18 mouse cellular contexts compared by ENCODE assay signal in genomic region chr10:20507732-20508412, GRCm38 (mm10).
DNase-seq lines count a peak whose midpoint lies in the region; ATAC-seq and TF ChIP-seq lines count a peak whose summit lies in the region.
"Had no signal": no experiment of that assay in that cellular context is flagged by ENCODE, and none has a peak within 500 bp of the region (broad histone marks: within the 10 kb centered on the region; RNA-seq: fewer than 3 reads in every experiment).

No protein-coding gene starts in this region.

- 0 out of 2 replicates have a peak, but pooled peaks have one; percentile 39 for ATAC-seq in intestine, embryonic 16.5 days
- no peak for ATAC-seq in intestine, postnatal 0 days
- ATAC-seq in heart, embryonic 14.5 days (ENCODE audit: insufficient number of reproducible peaks, insufficient read depth, low FRiP score, low read depth) = no peak
- ATAC-seq in activated CD4-positive, CD25-positive, alpha-beta regulatory T cell, adult 4 months = no peak
- ATAC-seq: forebrain, embryonic 14.5 days; Patski had no signal

- H3K4me3 ChIP-seq in intestine, embryonic 16.5 days (ENCODE audit: low read length) = no peak overlapping the region
- H3K4me3 ChIP-seq in intestine, postnatal 0 days (ENCODE audit: low read depth, low read length) = no peak overlapping the region
- no peak overlapping the region for H3K4me3 ChIP-seq in heart, embryonic 14.5 days (ENCODE audit: control insufficient read depth in 1 of 2, insufficient read depth in 1 of 2, low read depth in 1 of 2, low read length in 2 of 2)
- H3K4me3 ChIP-seq: hindbrain, embryonic 12.5 days; stomach, embryonic 15.5 days had no signal

- no peak for TF ChIP-seq CTCF in intestine, postnatal 0 days (IDR thresholded peaks at IDR 0.05; ENCODE audit: low read depth)

- DNase-seq in embryo, embryonic 11 days = peak; percentile 30
- DNase-seq in embryo, embryonic 9.5 days (ENCODE audit: extremely low spot score) = no peak
- peak; percentile 28 for DNase-seq in R1 (ENCODE audit: low read depth, low spot score)
- DNase-seq in right cerebral cortex, postnatal 4 days = no peak
- DNase-seq: cerebellum, postnatal 14 days; layer of hippocampus, postnatal 36 days; left cerebral cortex, postnatal 4 days; right cerebral cortex, postnatal 25 days; thymus, postnatal 4 days had no signal

- no peaks in the 10 kb centered on the region for H3K9me3 ChIP-seq in intestine, embryonic 16.5 days (ENCODE audit: control insufficient read depth, low read length)
- no peaks in the 10 kb centered on the region for H3K9me3 ChIP-seq in intestine, postnatal 0 days (ENCODE audit: control insufficient read depth)
- 0 out of 2 replicates have a peak, but pooled peaks cover 2% of the 10 kb centered on the region for H3K9me3 ChIP-seq in heart, embryonic 14.5 days (ENCODE audit: control insufficient read depth, low read length)
- H3K9me3 ChIP-seq: hindbrain, embryonic 12.5 days; stomach, embryonic 15.5 days had no signal

- H3K4me1 ChIP-seq in intestine, embryonic 16.5 days (ENCODE audit: control insufficient read depth, insufficient read depth, low read length) = peaks cover 6% of the 10 kb centered on the region; the same call in 1 of the 2 replicates
- no peaks in the 10 kb centered on the region for H3K4me1 ChIP-seq in intestine, postnatal 0 days (replicated peaks; ENCODE audit: control insufficient read depth, insufficient read depth, low read length)
- peaks cover 0 to 7% of the 10 kb centered on the region in 2 experiments; a peak in 2 of 4 replicates for H3K4me1 ChIP-seq in heart, embryonic 14.5 days (ENCODE audit: control insufficient read depth in 2 of 2, insufficient read depth in 2 of 2, low read length in 2 of 2)

- no peak overlapping the region for H3K9ac ChIP-seq in intestine, embryonic 16.5 days (ENCODE audit: low read depth, low read length)
- H3K9ac ChIP-seq in intestine, postnatal 0 days (ENCODE audit: low read depth, low read length) = no peak overlapping the region
- no peak overlapping the region for H3K9ac ChIP-seq in heart, embryonic 14.5 days (ENCODE audit: low read length)
- H3K9ac ChIP-seq: hindbrain, embryonic 12.5 days; stomach, embryonic 15.5 days had no signal

- H3K27me3 ChIP-seq in intestine, embryonic 16.5 days (replicated peaks; ENCODE audit: control insufficient read depth, insufficient read depth, low read length) = no peaks in the 10 kb centered on the region
- H3K27me3 ChIP-seq in intestine, postnatal 0 days (replicated peaks; ENCODE audit: control insufficient read depth, insufficient read depth, low read length) = no peaks in the 10 kb centered on the region
- H3K27me3 ChIP-seq in heart, embryonic 14.5 days (ENCODE audit: control insufficient read depth, insufficient read depth, low read length) = no peaks in the 10 kb centered on the region
- H3K27me3 ChIP-seq: hindbrain, embryonic 12.5 days; stomach, embryonic 15.5 days had no signal

- no peak overlapping the region for H3K4me2 ChIP-seq in intestine, embryonic 16.5 days (ENCODE audit: low read depth, low read length)
- H3K4me2 ChIP-seq in intestine, postnatal 0 days (replicated peaks; ENCODE audit: low read depth) = no peak overlapping the region
- H3K4me2 ChIP-seq in heart, embryonic 14.5 days (ENCODE audit: low read length) = no peak overlapping the region
- H3K4me2 ChIP-seq: hindbrain, embryonic 12.5 days; midbrain, embryonic 11.5 days; stomach, embryonic 15.5 days had no signal

- no peak overlapping the region for H3K27ac ChIP-seq in intestine, embryonic 16.5 days (ENCODE audit: low read length)
- no peak overlapping the region for H3K27ac ChIP-seq in intestine, postnatal 0 days (ENCODE audit: low read depth, low read length)
- H3K27ac ChIP-seq in heart, embryonic 14.5 days (replicated peaks in 1 of 2; ENCODE audit: control insufficient read depth in 1 of 2, insufficient read depth in 1 of 2, low read depth in 2 of 2, low read length in 2 of 2) = peak overlapping the region; percentile 33 to 34; a peak in 2 of 4 replicates
- H3K27ac ChIP-seq: hindbrain, embryonic 12.5 days; stomach, embryonic 15.5 days had no signal

- 50% methylated on average over 9 of the region's 9 CpGs for WGBS in intestine, embryonic 16.5 days
- 52% methylated on average over 9 of the region's 9 CpGs for WGBS in intestine, postnatal 0 days
- WGBS in heart, embryonic 14.5 days = 56% methylated on average over 9 of the region's 9 CpGs

- no peaks in the 10 kb centered on the region for H3K36me3 ChIP-seq in intestine, embryonic 16.5 days (ENCODE audit: control insufficient read depth, insufficient read depth, low read length)
- H3K36me3 ChIP-seq in intestine, postnatal 0 days (ENCODE audit: control insufficient read depth, insufficient read depth) = no peaks in the 10 kb centered on the region
- no peaks in the 10 kb centered on the region for H3K36me3 ChIP-seq in heart, embryonic 14.5 days (ENCODE audit: control insufficient read depth, insufficient read depth, low read length)
- H3K36me3 ChIP-seq: hindbrain, embryonic 12.5 days; stomach, embryonic 15.5 days had no signal

Comparison
In these comparisons a context has a peak if more than half of its experiments do, and no peak if none do; other contexts are left out.
1. DNase-seq: peak in embryo, embryonic 11 days (single experiment) and R1 (single experiment); none in embryo, embryonic 9.5 days (single experiment) and right cerebral cortex, postnatal 4 days (single experiment).
2. H3K27ac ChIP-seq: peak in heart, embryonic 14.5 days (2 of 2); none in intestine, embryonic 16.5 days (single experiment) and intestine, postnatal 0 days (single experiment).